Comparison of ENCODE assay signal across 22 mouse cellular contexts in the genomic region with DNA sequence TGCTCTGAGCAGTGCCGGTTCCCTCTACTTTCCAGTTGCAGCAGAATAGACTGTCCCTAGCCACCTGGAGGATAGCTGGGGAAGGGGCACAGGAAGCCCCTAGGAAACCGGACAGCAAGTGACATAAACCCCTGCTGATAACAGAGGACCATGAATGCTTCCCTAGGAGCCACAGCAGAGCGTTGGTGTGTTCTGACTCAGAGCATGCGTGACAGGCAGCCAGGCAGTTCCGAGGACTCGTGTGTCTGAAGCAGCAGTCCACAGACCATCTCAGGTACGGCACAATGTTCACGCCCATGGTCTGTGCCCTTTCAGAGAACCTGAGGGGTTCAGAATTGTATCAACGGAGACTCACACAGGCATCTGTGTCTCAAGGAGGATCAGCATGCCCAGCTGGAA. TPM values are rescaled to one million over a fixed set of nuclear protein-coding genes. Genes with fewer than 3 reads are reported as not detected.
DNase-seq lines count a peak whose midpoint lies in the region; ATAC-seq and TF ChIP-seq lines count a peak whose summit lies in the region.
"Had no signal": no experiment of that assay in that cellular context is flagged by ENCODE, and none has a peak within 500 bp of the region (broad histone marks: within the 10 kb centered on the region; RNA-seq: fewer than 3 reads in every experiment).

No protein-coding gene starts in this region.

- WGBS in kidney, adult 2 months: 83% methylated on average over 9 of the region's 9 CpGs

- no peaks in the 10 kb centered on the region; the same call in 1 of the 2 replicates for H3K36me3 ChIP-seq in kidney, adult 2 months (ENCODE audit: control insufficient read depth, insufficient read depth, low read length)

- TF ChIP-seq POLR2A in kidney, adult 2 months (IDR thresholded peaks at IDR 0.05; ENCODE audit: low read depth, low read length): no peak

- H3K4me3 ChIP-seq in kidney, adult 2 months (ENCODE audit: insufficient read depth, low read depth, low read length): no peak overlapping the region
- H3K4me3 ChIP-seq: embryonic facial prominence, embryonic 12.5 days; erythroblast, embryonic 14.5 days; hindbrain, embryonic 15.5 days; limb, embryonic 12.5 days; lung, embryonic 15.5 days; midbrain, embryonic 10.5 days; neural tube, embryonic 12.5 days had no signal

- H3K27ac ChIP-seq in kidney, adult 2 months (ENCODE audit: insufficient read depth, low read depth, low read length): no peak overlapping the region
- H3K27ac ChIP-seq: embryonic facial prominence, embryonic 12.5 days; hindbrain, embryonic 15.5 days; lung, embryonic 15.5 days; midbrain, embryonic 10.5 days; neural tube, embryonic 12.5 days had no signal

- no peak for DNase-seq in frontal cortex, postnatal 25 days (ENCODE audit: low spot score in 2 of 2)
- peak; percentile 12 for DNase-seq in kidney, postnatal 10 days
- DNase-seq in kidney, adult 2 months: no peak
- DNase-seq in right cerebral cortex, adult 18-20 months: peak; percentile 51
- no peak for DNase-seq in right cerebral cortex, postnatal 25 days
- DNase-seq in retina, embryonic 14.5 days (ENCODE audit: low spot score): no peak
- DNase-seq: adrenal gland, postnatal 10 days; gastrocnemius, postnatal 14 days; heart, postnatal 36 days had no signal

- ATAC-seq in frontal cortex, adult (ENCODE audit: low TSS enrichment): peak; percentile 27
- ATAC-seq: forebrain, embryonic 16.5 days; midbrain, embryonic 16.5 days had no signal

- H3K27me3 ChIP-seq in kidney, adult 2 months (replicated peaks; ENCODE audit: control insufficient read depth, insufficient read depth, low read length): no peaks in the 10 kb centered on the region
- H3K27me3 ChIP-seq: embryonic facial prominence, embryonic 12.5 days; hindbrain, embryonic 15.5 days; limb, embryonic 12.5 days; lung, embryonic 15.5 days; neural tube, embryonic 12.5 days; Patski had no signal

- peaks cover 7% of the 10 kb centered on the region; the same call in 1 of the 2 replicates for H3K4me1 ChIP-seq in kidney, adult 2 months (ENCODE audit: control insufficient read depth, insufficient read depth, low read length)

- no peak for TF ChIP-seq CTCF in kidney, adult 2 months (conservative IDR thresholded peaks at IDR 0.05; ENCODE audit: insufficient read depth, insufficient read length, low read depth, low read length)

RNA-seq across cellular contexts. Expression of gene Aagab, which starts 46.1 kb away (rescaled TPM):
- polyA plus RNA-seq in kidney, adult 2 months (2012; rRNA removed): 15.7 and 18.3 TPM in 2 replicates

RNA-seq across cellular contexts. Expression of gene Iqch, which starts 46.2 kb away (rescaled TPM):
- 0.04 and 0.06 TPM in 2 replicates for polyA plus RNA-seq in kidney, adult 2 months (2012; rRNA removed)
- polyA plus RNA-seq: erythroblast, embryonic 14.5 days; liver, embryonic 16.5 days; small intestine, adult 2 months had no signal

Comparison
In these comparisons a context has a peak if more than half of its experiments do, and no peak if none do; other contexts are left out.
1. DNase-seq: peak in kidney, postnatal 10 days (single experiment) and right cerebral cortex, adult 18-20 months (single experiment); none in frontal cortex, postnatal 25 days (0 of 2), kidney, adult 2 months (single experiment), right cerebral cortex, postnatal 25 days (single experiment) and retina, embryonic 14.5 days (single experiment).